Mouse (Mus musculus): Measurements from ENCODE around the gene Tspan31. TPM values are rescaled to one million over a fixed set of nuclear protein-coding genes. Genes with fewer than 3 reads are reported as not detected.
"Not testable (repeated sequence)": the region's sequence is repeated elsewhere in the genome, so short reads cannot be mapped to it uniquely, and the experiment has no call there.

The Tspan31 gene
- polyA plus RNA-seq, 1 experiment from 2014 or later, result 122 TPM

- no peak for ATAC-seq (ENCODE audit: low FRiP score)
- WGBS, result 1% methylated on average over 46 of the region's 48 CpGs
- H3K4me3 ChIP-seq, result peak overlapping the region; percentile 84
- H3K9me3 ChIP-seq, result no peaks in the 10 kb centered on the region
- H3K27ac ChIP-seq, result peak overlapping the region; percentile 37; the same call in 1 of the 2 replicates
- H3K27me3 ChIP-seq, result peaks cover 59% of the 10 kb centered on the region
- H3K36me3 ChIP-seq, result peaks cover 29% of the 10 kb centered on the region
- peaks cover 56% of the 10 kb centered on the region for H3K4me1 ChIP-seq (replicated peaks)
- peak overlapping the region; percentile 98 for H3K9ac ChIP-seq
- peak overlapping the region; percentile 90 for H3K4me2 ChIP-seq
These were observed 11.1 kb upstream of the Tspan31 start for GRCm38 (mm10) chr10:127080901-127081780.

- ATAC-seq (ENCODE audit: low FRiP score), result no peak
- no peaks in the 10 kb centered on the region for H3K9me3 ChIP-seq
- peaks cover 62% of the 10 kb centered on the region for H3K27me3 ChIP-seq
- peaks cover 58% of the 10 kb centered on the region for H3K4me1 ChIP-seq (replicated peaks)
- peaks cover 21% of the 10 kb centered on the region for H3K36me3 ChIP-seq
- peak overlapping the region; percentile 90 for H3K4me2 ChIP-seq
- WGBS, result under 1% methylated on average over 55 of the region's 70 CpGs
- H3K4me3 ChIP-seq, result peak overlapping the region; percentile 84
- H3K27ac ChIP-seq, result peak overlapping the region; percentile 93
- H3K9ac ChIP-seq, result peak overlapping the region; percentile 98
These were observed 9.8 kb upstream of the Tspan31 start for GRCm38 (mm10) chr10:127079665-127080391.

GRCm38 (mm10) chr10:127078677-127079575 lies 8.9 kb upstream of the Tspan31 start:
- Histone ChIP-seq H3K4me1 (replicated peaks) (peaks cover 58% of the 10 kb centered on the region), H3K4me2 (peak overlapping the region; percentile 90), H3K27me3 (peaks cover 53% of the 10 kb centered on the region), H3K4me3 (peak overlapping the region; percentile 84), H3K9me3 (no peaks in the 10 kb centered on the region), H3K9ac (peak overlapping the region; percentile 98), H3K27ac (peak overlapping the region; percentile 93), H3K36me3 (peaks cover 12% of the 10 kb centered on the region)
- under 1% methylated on average over 34 of the region's 49 CpGs for WGBS
- peak; percentile 77 for ATAC-seq (ENCODE audit: low FRiP score)

GRCm38 (mm10) chr10:127078001-127078676 lies 8.1 kb upstream of the Tspan31 start:
- H3K9me3 ChIP-seq, result no peaks in the 10 kb centered on the region
- peak; percentile 60 for ATAC-seq (ENCODE audit: low FRiP score)

GRCm38 (mm10) chr10:127077515-127077914 lies 7.5 kb upstream of the Tspan31 start:
- no peaks in the 10 kb centered on the region for H3K36me3 ChIP-seq
- 3% methylated on average over 10 of the region's 10 CpGs for WGBS
- peaks cover 39% of the 10 kb centered on the region for H3K27me3 ChIP-seq

More at GRCm38 (mm10) chr10:127078001-127078676, 8.1 kb upstream of the Tspan31 start:
- H3K27me3 ChIP-seq, result peaks cover 45% of the 10 kb centered on the region
- peaks cover 54% of the 10 kb centered on the region for H3K4me1 ChIP-seq (replicated peaks)
- H3K27ac ChIP-seq, result peak overlapping the region; percentile 93
- WGBS, result 4% methylated on average over 12 of the region's 12 CpGs
- H3K9ac ChIP-seq, result peak overlapping the region; percentile 59
- H3K4me2 ChIP-seq, result peak overlapping the region; percentile 90
- H3K4me3 ChIP-seq, result peak overlapping the region; percentile 84
- H3K36me3 ChIP-seq, result peaks cover 4% of the 10 kb centered on the region; the same call in 1 of the 2 replicates

GRCm38 (mm10) chr10:127076082-127076481 lies 6.0 kb upstream of the Tspan31 start:
- Histone ChIP-seq H3K27ac (no peak overlapping the region), H3K36me3 (no peaks in the 10 kb centered on the region), H3K4me2 (no peak overlapping the region), H3K9me3 (no peaks in the 10 kb centered on the region), H3K4me1 (replicated peaks) (peaks cover 37% of the 10 kb centered on the region), H3K9ac (peak overlapping the region; percentile 53; the same call in 1 of the 2 replicates), H3K4me3 (no peak overlapping the region), H3K27me3 (peaks cover 36% of the 10 kb centered on the region)
- ATAC-seq (ENCODE audit: low FRiP score), result no peak
- WGBS, result 44% methylated on average over 4 of the region's 4 CpGs

More at GRCm38 (mm10) chr10:127077515-127077914, 7.5 kb upstream of the Tspan31 start:
- H3K4me3 ChIP-seq, result peak overlapping the region; percentile 84
- no peak for ATAC-seq (ENCODE audit: low FRiP score)
- H3K4me2 ChIP-seq, result peak overlapping the region; percentile 90
- peak overlapping the region; percentile 59 for H3K9ac ChIP-seq
- H3K4me1 ChIP-seq (replicated peaks), result peaks cover 47% of the 10 kb centered on the region
- H3K9me3 ChIP-seq, result no peaks in the 10 kb centered on the region
- peak overlapping the region; percentile 93 for H3K27ac ChIP-seq

- no peak overlapping the region for H3K9ac ChIP-seq
- no peak for ATAC-seq (ENCODE audit: low FRiP score)
- peaks cover 32% of the 10 kb centered on the region for H3K27me3 ChIP-seq
- WGBS, result 75% methylated on average over 8 of the region's 8 CpGs
- H3K4me3 ChIP-seq, result no peak overlapping the region
- H3K36me3 ChIP-seq, result no peaks in the 10 kb centered on the region
- no peak overlapping the region for H3K4me2 ChIP-seq
- no peaks in the 10 kb centered on the region for H3K9me3 ChIP-seq
- no peak overlapping the region for H3K27ac ChIP-seq
- peaks cover 37% of the 10 kb centered on the region for H3K4me1 ChIP-seq (replicated peaks)
These were observed 5.6 kb upstream of the Tspan31 start for GRCm38 (mm10) chr10:127075651-127076050.

- H3K27me3 ChIP-seq, result peaks cover 26% of the 10 kb centered on the region
- H3K4me3 ChIP-seq, result no peak within 1 kb of the TSS
- WGBS, result 74% methylated on average over 9 of the region's 9 CpGs
- H3K27ac ChIP-seq, result no peak within 1 kb of the TSS; the same call in 1 of the 2 replicates
- peaks cover 33% of the 10 kb centered on the region for H3K4me1 ChIP-seq (replicated peaks)
- no peaks in the 10 kb centered on the region for H3K9me3 ChIP-seq
- ATAC-seq (ENCODE audit: low FRiP score), result no peak
- H3K4me2 ChIP-seq, result no peak within 1 kb of the TSS
- H3K36me3 ChIP-seq, result no peaks in the 10 kb centered on the region
- peak within 1 kb of the TSS; percentile 53; the same call in 1 of the 2 replicates for H3K9ac ChIP-seq
These were observed 5.0 kb upstream of the Tspan31 start, which contains the start of gene Agap2 for GRCm38 (mm10) chr10:127075080-127075479. TSS of gene Agap2 (plus strand) at chr10:127075284.

GRCm38 (mm10) chr10:127073981-127074380 lies 3.9 kb upstream of the Tspan31 start:
- peaks cover 34% of the 10 kb centered on the region for H3K4me1 ChIP-seq (replicated peaks)
- no peaks in the 10 kb centered on the region for H3K9me3 ChIP-seq
- no peak overlapping the region for H3K27ac ChIP-seq
- no peak overlapping the region for H3K4me3 ChIP-seq
- peaks cover 23% of the 10 kb centered on the region for H3K27me3 ChIP-seq
- ATAC-seq (ENCODE audit: low FRiP score), result no peak
- 98% methylated on average over 1 of the region's 1 CpGs for WGBS
- no peaks in the 10 kb centered on the region for H3K36me3 ChIP-seq
- no peak overlapping the region for H3K9ac ChIP-seq
- no peak overlapping the region for H3K4me2 ChIP-seq

GRCm38 (mm10) chr10:127072969-127073368 lies 2.9 kb upstream of the Tspan31 start:
- H3K9me3 ChIP-seq; H3K36me3 ChIP-seq; H3K27ac ChIP-seq; H3K4me2 ChIP-seq; H3K9ac ChIP-seq; H3K4me3 ChIP-seq; ATAC-seq (ENCODE audit: low FRiP score): not testable (repeated sequence)
- 91% methylated on average over 2 of the region's 2 CpGs for WGBS
- Histone ChIP-seq H3K27me3 (peaks cover 22% of the 10 kb centered on the region), H3K4me1 (replicated peaks) (peaks cover 39% of the 10 kb centered on the region)

GRCm38 (mm10) chr10:127072270-127072669 lies 2.2 kb upstream of the Tspan31 start:
- Histone ChIP-seq H3K4me1 (replicated peaks) (peaks cover 36% of the 10 kb centered on the region), H3K36me3 (peaks cover 14% of the 10 kb centered on the region), H3K27me3 (peaks cover 19% of the 10 kb centered on the region)
- not testable (repeated sequence) for H3K9me3 ChIP-seq; H3K9ac ChIP-seq; H3K4me3 ChIP-seq; H3K4me2 ChIP-seq; H3K27ac ChIP-seq; ATAC-seq (ENCODE audit: low FRiP score)
- WGBS, result 88% methylated on average over 4 of the region's 4 CpGs

All from hindbrain, embryonic 13.5 days (tissue).